Mouse (Mus musculus) cortical plate, adult 2 months (tissue): Measurements from ENCODE around the gene Gm11444.

Experiments
- CTCF ChIP-seq: fragments of 200-500 bp; IDR thresholded peaks from 2 replicates; pipeline ENCODE4 v1.5.1; 2011; ENCODE audit warnings: mild to moderate bottlenecking, control low read depth, low read length; ENCODE audit not compliant: insufficient read depth; ENCODE audit errors: extremely low read depth
- POLR2A ChIP-seq: fragments of 200-500 bp; IDR thresholded peaks from 2 replicates; pipeline ENCODE4 v1.6.1; 2011; ENCODE audit warnings: mild to moderate bottlenecking, low read length, control low read depth; ENCODE audit not compliant: insufficient read depth; ENCODE audit errors: extremely low read depth

DNA sequence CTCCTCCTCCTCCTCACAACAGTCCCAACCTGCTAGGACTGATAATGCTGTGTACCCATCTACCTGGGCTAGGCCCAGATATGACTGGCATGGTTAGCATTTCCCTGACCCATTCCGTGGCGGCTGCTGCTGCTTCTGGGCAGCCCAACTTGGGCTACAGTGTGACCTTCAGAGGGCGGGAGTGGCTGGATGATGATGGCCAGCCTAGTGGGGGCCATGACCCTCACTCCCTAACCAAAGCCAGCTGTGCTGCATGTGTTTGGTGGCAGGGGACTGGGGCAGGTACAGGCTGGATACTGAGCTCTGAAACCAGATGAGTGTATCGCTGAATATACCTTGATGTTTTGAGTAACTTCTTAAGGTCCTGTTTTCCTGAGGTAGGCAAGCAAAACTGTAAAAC is 26.3 kb downstream of the Gm11444 start:
- TF ChIP-seq CTCF (no peak), POLR2A (no peak)
